10 mouse cellular contexts compared by ENCODE assay signal in the genomic region with DNA sequence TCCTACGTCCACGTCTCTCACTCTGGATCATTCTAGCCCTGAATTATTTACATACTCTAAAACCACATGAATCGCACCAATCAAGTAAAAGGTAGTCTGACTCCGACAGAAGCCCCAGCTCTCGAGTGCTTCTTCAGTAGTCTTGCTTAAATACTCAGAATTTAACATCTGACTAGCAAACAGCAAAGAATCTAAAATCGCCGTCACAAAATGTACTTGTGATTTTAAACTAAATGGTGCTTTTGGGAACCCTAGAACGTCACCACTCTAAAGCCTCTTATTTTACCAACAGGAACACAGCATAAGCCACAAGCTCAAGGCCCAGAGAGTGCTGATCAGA. TPM values are rescaled to one million over a fixed set of nuclear protein-coding genes. Genes with fewer than 3 reads are reported as not detected.
A peak's percentile ranks its signal among the peaks of the same experiment; 100 is the strongest.
DNase-seq lines count a peak whose midpoint lies in the region; ATAC-seq lines count a peak whose summit lies in the region.
"Had no signal": no experiment of that assay in that cellular context is flagged by ENCODE, and none has a peak within 500 bp of the region (broad histone marks: within the 10 kb centered on the region; RNA-seq: fewer than 3 reads in every experiment).

No protein-coding gene starts in this region.

- peak overlapping the region; percentile 85 for H3K4me3 ChIP-seq in heart, embryonic 10.5 days
- H3K4me3 ChIP-seq in neural tube, embryonic 11.5 days (ENCODE audit: low read depth, low read length), result no peak overlapping the region
- H3K4me3 ChIP-seq in liver, embryonic 13.5 days (replicated peaks), result peak overlapping the region; percentile 92

- intact Hi-C loops in heart, postnatal 14 days (cut with DNase I), result loop anchor here (5.0 kb wide), 1 partner anchor 34 kb away; no protein-coding TSS in a partner anchor

- 0 out of 2 replicates have a peak, but pooled peaks cover 11% of the 10 kb centered on the region for H3K36me3 ChIP-seq in heart, embryonic 10.5 days
- no peaks in the 10 kb centered on the region for H3K36me3 ChIP-seq in neural tube, embryonic 11.5 days (ENCODE audit: control insufficient read depth, insufficient read depth, low read length)
- no peaks in the 10 kb centered on the region for H3K36me3 ChIP-seq in liver, embryonic 13.5 days

- H3K27me3 ChIP-seq in heart, embryonic 10.5 days (ENCODE audit: insufficient read depth, poor library complexity, severe bottlenecking), result no peaks in the 10 kb centered on the region
- H3K27me3 ChIP-seq in neural tube, embryonic 11.5 days (ENCODE audit: control insufficient read depth, insufficient read depth, low read length), result no peaks in the 10 kb centered on the region
- H3K27me3 ChIP-seq in liver, embryonic 13.5 days, result no peaks in the 10 kb centered on the region

- WGBS in heart, embryonic 10.5 days, result 67% methylated on average over 8 of the region's 8 CpGs
- WGBS in neural tube, embryonic 11.5 days, result 78% methylated on average over 8 of the region's 8 CpGs
- 67% methylated on average over 8 of the region's 8 CpGs for WGBS in liver, embryonic 13.5 days (ENCODE audit: insufficient replicate concordance)

- H3K9me3 ChIP-seq in heart, embryonic 10.5 days, result peaks cover 3% of the 10 kb centered on the region; the same call in 1 of the 2 replicates
- no peaks in the 10 kb centered on the region for H3K9me3 ChIP-seq in neural tube, embryonic 11.5 days (ENCODE audit: control insufficient read depth, low read length)
- H3K9me3 ChIP-seq in liver, embryonic 13.5 days (replicated peaks), result no peaks in the 10 kb centered on the region

- peak overlapping the region; percentile 9; the same call in 1 of the 2 replicates for H3K4me2 ChIP-seq in neural tube, embryonic 11.5 days (ENCODE audit: low read depth)
- H3K4me2 ChIP-seq in liver, embryonic 13.5 days, result peak overlapping the region; percentile 94

- ATAC-seq in neural tube, embryonic 11.5 days (ENCODE audit: insufficient read depth, low FRiP score, low TSS enrichment), result no peak
- ATAC-seq in liver, embryonic 13.5 days (ENCODE audit: low read depth), result no peak

- peak overlapping the region; percentile 94; the same call in 1 of the 2 replicates for H3K27ac ChIP-seq in heart, embryonic 10.5 days
- H3K27ac ChIP-seq in neural tube, embryonic 11.5 days (ENCODE audit: low read depth, low read length), result no peak overlapping the region
- H3K27ac ChIP-seq in liver, embryonic 13.5 days, result peak overlapping the region; percentile 98
- H3K27ac ChIP-seq: macrophage had no signal

- H3K4me1 ChIP-seq in heart, embryonic 10.5 days, result peaks cover 33% of the 10 kb centered on the region
- 0 out of 2 replicates have a peak, but pooled peaks cover 5% of the 10 kb centered on the region for H3K4me1 ChIP-seq in neural tube, embryonic 11.5 days (ENCODE audit: control insufficient read depth, insufficient read depth, low read length)
- peaks cover 61% of the 10 kb centered on the region for H3K4me1 ChIP-seq in liver, embryonic 13.5 days (replicated peaks)

- H3K9ac ChIP-seq in neural tube, embryonic 11.5 days (ENCODE audit: low read length), result no peak overlapping the region; the same call in 1 of the 2 replicates
- peak overlapping the region; percentile 97 for H3K9ac ChIP-seq in liver, embryonic 13.5 days

- DNase-seq in heart, embryonic 10.5 days (ENCODE audit: low spot score), result no peak
- no peak for DNase-seq in heart, postnatal 14 days
- no peak for DNase-seq in neural tube, embryonic 11.5 days (ENCODE audit: low spot score)
- no peak for DNase-seq in neural tube, embryonic 10.5 days (ENCODE audit: extremely low spot score, low spot score)
- DNase-seq in liver, embryonic 13.5 days, result no peak
- DNase-seq in telencephalon, adult 2 months (ENCODE audit: low read depth, low spot score), result peak; percentile 50
- DNase-seq in urinary bladder, postnatal 4 days (ENCODE audit: low spot score in 2 of 2), result no peak
- no peak for DNase-seq in right cerebral cortex, postnatal 10 days (ENCODE audit: low spot score in 2 of 2)
- DNase-seq: kidney, postnatal 25 days had no signal

RNA-seq across cellular contexts. Expression of a gene that starts 2.5 kb away (rescaled TPM):
- polyA plus RNA-seq in heart, embryonic 10.5 days (2016; fragmentation: Nextera tagmentation; extraction: Ambion mirVana), result 71.2 and 98.1 TPM in 2 replicates
- total RNA-seq in heart, postnatal 14 days (2021), result 100 to 1,000 TPM; 523 to 539 TPM
- 87.8 and 91.2 TPM in 2 replicates for polyA plus RNA-seq in neural tube, embryonic 11.5 days (2014; fragmentation: Nextera tagmentation; extraction: Ambion mirVana)
- 28.8 and 37.4 TPM in 2 replicates for polyA plus RNA-seq in liver, embryonic 13.5 days (2015; fragmentation: Nextera tagmentation; extraction: Ambion mirVana)
